Mouse (Mus musculus): ENCODE data around the gene Herc4.

GRCm38 (mm10) chr10:63208871-63209270 is 34.7 kb upstream of the Herc4 start:
- no peak for TF ChIP-seq CTCF (IDR thresholded peaks at IDR 0.05; ENCODE audit: low read depth)
- no peak for TF ChIP-seq EP300 (IDR thresholded peaks at IDR 0.05; ENCODE audit: low read depth)
